Mouse (Mus musculus) gastrocnemius, adult 18-20 months (tissue): ENCODE measurements at regions not wholly inside any gene's neighbourhood (a gene's known extent, or its start where the extent isn't known, plus 50 kb on each side); places are given as distances from the start of the nearest gene placed in this dataset.

Source experiments
- DNase-seq: peaks from one replicate; pipeline ENCODE4 v3.0.0; 2021; ENCODE audit warnings: low spot score

DNA sequence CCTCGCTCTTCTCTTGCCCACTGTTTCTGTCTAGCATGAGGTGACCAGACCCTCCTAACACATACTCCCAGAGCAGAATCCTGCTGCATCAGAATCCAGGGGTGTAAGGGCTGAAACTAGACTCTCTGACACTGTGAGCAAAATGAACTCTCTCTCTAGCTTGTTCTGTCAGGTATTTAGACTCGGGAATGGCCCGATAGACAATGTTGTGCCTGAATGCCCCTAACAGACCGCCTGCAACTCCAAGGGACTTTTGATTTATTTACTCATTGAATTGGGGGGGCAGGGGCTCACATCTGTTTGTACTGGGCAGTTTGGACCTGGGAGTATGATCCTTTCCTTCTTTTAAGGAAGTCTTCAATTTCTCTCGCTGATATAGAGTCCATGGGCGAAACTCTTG, 469.3 kb upstream of the Trpc7 start:
- no peak for DNase-seq

DNA sequence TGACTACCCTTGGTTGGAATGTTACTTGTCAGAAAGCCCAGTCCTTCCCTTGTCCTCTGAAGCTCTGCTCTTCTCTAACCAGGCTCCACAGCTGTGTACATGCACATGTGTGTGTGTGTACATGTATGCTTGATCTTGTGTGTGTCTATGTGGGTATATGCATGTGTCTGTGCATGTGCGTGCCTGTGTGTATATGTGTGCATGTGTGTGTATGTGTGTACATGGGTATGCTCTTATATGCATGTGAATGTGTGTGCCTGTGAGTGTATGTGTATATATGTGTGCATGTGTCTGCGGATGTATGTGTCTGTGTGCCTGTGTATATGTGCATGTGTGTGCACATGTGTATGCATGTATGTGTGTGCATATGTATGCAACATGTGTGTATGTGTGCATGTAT, 468.6 kb upstream of the Trpc7 start:
- DNase-seq: no peak

DNA sequence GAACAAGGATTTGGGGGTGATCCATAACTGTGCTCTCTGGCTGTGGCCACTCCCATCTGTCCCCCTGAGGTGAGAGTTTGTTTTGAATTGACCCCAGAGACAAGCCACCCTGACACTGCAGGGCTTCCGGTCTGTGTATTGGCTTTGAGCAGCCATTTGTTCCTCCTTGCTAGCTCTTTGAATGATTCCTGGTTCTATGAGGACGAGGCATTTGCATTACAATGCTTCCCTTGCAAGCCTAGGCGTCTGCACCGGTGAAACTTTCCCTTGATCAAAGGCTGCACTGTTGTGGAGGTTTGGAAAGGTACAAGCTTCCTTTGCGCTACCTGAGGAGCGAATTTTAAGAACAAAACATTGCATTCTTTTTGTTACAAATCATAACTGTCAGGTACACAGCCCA, 466.8 kb upstream of the Trpc7 start:
- DNase-seq: no peak

DNA sequence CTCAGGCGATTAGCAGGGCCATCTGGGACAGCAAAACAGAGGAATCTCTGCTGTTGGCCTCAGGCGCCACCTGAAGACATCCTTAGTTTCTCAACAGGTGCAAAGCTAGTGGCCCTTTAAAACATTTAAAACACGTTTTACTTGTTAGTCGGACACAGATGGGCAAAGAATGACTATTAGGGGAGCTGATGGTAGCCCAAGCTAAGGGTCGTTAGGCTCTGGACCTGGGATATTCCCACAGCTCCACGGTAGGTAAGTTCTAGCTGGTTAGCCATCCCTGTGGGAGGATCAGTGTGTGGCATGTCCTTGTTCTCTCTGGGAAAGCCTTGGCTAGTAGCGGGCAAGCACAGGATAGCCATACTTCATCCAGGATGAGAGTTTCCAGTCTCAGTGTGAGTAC, 465.5 kb upstream of the Trpc7 start:
- no peak for DNase-seq

DNA sequence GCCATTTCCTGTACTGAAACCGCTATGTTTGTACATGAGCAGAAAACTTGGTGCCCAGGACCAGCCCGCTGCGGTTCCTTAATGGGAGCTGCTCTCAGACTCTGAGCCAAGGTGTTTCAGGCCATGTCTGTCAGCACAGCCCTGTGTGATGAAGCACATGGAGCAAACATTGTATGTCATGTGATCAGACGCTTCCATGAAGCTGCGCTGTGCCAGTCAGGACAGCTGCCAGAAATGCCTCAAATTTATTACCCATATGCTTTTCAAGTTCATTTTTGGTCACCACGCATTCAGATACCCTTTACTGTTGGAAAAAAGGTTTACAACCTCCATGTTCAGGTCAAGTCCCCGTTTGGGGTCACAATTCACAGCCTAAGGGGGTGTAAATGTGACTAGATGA, 458.8 kb upstream of the Trpc7 start:
- no peak for DNase-seq

DNA sequence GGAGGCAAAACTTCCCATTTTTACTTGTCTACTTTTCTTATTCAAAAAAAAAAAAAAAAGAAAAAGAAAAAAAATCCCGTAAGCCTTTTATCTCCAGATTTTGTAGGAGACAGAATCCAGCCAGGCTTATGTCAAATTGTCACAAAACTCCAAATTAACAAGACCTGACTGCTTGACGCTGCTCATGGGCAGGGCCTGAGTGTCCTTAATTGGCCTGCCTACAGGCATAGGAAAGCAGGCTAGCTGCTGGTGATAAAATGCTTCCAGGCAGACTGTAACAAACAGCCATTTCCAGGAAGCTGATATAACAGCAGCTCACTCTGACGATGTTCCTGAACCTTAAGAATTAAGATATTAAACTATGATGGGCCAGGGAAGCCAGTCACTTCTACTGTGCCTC, 458.2 kb upstream of the Trpc7 start:
- no peak for DNase-seq

DNA sequence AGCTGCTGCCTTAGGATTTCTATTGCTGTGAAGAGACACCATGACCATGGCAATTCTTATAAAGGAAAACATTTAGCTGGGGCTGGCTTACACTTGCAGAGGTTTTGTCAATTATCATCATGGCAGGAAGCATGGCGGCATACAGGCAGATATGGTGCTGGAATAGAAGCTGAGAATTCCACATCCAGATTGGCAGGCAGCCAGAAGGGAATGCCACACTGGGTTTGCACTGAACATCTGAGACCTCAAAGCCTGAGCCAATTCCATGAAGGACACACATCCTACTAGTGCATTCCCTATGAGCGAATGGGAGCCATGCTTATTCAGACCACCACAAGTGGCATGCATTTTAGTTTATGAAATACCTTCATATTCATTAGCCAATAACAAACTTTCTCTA, 455.0 kb upstream of the Trpc7 start:
- DNase-seq: no peak

DNA sequence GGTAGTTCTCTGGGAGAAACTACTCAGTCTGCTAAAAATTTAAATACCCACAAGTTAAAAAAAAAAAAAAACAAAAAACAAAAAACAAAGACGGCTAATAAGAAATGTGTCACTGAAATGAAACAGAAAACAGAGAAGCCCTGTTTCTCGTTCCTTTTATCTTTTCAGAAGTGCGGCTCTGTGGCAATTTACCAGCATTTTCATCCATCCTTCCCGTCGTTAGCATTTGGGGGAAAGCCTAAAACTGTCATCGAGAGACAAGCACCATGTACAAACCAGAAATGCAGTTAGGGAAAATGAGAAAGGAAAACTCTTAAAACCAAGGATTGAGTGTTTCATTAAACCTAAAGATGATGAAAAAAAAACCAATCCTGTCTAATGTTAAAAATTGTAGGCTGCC, 442.9 kb upstream of the Trpc7 start:
- no peak for DNase-seq

DNA sequence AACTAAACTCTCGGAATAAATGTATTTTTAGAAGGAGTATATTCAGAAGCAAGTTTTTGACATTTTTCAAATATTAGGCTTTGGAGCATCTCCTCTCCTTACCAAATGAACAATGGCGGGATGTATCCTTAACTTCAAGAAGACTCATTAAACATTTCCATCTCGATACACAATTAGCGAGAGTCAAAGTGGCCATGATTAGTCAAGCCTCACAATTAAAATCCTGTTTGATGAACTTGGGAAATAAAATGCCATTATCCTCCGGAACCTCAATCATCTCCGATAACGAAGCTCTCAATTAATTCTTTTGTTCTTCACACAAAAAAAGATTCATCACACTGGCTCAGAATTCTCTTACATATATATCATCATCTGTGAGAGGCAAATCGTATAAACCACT, 440.8 kb upstream of the Trpc7 start:
- DNase-seq: no peak

DNA sequence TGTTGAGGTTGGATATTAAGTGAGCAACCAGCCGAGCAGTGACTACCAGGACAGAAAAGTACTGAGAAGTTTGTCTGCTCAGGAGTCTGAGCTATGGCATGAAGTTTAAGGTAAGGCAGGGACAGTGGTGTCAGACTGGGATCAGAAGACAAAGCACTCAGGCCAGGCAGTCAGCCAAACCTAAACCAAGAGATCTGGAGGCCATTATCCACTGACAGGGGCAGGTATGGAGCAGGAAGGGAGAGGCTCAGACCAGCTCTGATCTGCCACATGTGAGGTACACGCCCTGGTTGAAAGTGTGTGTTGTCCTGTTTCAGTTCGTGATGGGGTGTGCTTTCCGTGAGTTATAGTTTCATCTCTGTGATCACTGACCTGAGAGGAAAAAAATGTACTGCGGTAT, 437.2 kb upstream of the Trpc7 start:
- DNase-seq: no peak

DNA sequence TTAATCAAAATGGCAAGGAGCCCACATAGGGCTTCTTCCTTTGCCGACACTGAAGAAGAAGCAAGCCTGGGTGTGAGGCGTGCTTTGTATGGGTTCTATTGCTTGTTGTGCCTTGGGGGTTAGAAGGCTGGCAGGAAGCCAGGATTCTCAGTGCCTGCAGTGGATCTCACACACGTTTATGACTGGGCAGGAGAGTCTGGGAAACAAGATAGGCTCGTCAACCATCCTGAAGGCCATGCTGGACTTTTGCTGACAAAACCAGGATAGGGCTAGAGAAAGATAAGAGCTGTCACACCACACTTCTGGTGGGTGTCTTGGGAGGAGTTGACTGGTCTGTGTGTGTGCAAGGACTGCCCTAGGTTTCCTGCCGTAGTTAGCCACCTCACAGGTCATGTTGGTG, 436.1 kb upstream of the Trpc7 start:
- no peak for DNase-seq

DNA sequence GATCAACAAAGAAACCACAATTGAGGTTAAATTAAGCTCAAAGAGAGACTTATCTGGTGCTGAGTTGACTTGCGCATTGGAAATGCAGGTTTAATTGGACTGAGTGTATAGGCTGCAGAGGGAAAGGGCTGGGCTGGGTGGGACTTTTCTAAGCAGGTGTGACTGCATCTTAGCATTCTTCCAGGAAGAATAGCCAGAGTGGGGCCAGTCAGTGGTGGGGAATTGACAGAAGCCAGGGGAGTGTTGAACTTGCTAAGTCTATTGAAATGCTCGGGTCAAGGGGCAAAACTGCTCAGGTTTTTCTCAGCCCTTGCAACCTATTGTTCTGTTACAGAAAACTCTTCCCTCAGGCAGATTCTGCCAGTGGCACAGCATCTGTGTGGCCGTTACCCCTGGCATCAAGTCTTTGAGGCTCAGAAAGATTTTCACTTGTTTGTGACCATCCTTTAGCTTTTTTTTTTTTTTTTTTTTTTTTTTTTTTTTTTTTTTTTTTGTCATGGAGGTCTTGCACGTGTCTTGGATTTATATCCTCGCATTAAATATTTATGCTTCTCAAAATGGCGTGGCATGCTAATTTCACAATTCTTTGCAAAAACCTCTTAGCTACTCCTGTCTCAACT, 429.6 kb upstream of the Trpc7 start:
- DNase-seq: no peak

DNA sequence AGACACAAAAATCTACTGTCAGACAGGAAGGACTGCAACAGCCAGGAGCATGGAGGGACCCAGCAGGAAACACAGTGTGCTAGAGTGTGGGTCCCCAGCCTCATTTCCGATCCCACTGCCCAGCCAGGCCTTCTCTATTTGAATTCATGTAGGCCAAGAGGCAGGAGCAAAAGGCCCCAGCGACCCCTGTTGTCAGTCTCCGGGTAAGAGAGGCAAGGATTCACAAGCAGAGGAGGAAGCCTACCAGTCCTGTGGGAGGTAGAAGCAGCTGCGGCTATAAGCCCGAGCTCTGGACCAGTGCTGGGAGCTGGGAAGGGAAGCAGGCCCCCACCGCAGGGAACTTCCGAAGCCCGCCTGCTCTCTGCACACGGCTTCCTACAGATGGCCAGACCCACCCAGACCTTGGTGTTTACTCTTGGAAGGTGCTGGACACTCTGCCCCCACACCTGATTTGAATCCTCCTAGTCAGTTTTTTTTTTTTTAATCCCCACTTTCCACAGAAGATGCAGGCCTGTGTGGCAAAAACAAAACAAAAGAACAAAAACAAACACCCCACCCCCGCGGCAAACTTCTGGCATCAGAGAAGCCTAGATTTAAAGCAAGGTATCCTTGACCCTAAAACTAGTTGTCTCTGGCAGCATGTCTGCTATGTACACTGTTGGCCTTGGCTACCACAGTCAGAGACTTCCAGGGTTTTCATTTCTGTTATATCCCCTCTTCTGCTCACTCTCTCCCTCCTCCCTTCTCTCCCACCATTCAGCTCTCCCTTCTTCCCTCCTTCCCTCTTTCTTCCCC, 420.6 kb upstream of the Trpc7 start:
- DNase-seq: no peak

DNA sequence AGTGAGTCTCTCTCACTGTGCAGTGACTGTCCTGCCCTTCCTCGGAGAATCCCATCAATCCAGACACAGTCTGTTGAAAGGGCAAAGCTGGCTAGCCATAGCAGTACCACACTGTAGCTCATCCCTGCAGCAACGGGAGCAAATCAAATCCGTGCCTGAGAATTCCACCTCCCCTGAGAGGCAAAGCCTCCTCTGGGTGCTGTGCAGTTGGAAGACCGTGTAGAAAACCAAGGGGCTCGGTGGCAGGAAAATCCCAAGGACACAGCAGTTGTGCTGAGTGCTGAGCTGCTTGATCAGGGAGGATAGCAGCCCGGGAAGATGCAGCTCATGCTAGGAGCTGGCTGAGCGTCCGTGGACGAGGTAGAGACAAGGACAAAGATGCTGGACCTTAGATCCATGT, 418.7 kb upstream of the Trpc7 start:
- DNase-seq: no peak

DNA sequence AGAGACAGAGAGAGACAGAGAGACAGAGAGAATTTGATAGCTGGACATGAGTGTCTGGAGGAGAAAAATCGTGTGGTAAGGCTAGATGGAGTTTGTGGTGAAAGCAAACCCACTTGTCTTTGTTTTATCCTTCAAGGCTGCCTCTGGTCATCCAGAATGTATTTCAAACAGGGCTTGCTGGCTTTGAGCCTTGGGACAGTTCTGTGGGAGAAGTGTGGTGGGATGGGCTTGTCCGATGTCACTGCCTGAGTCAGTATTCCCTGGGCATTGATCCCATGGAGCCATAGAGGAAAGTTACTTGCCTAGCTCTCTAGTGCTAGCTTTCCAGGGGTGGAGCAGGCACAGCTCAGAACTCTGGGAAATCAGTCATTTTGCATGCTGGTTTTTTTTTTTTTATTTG, 417.9 kb upstream of the Trpc7 start:
- no peak for DNase-seq

DNA sequence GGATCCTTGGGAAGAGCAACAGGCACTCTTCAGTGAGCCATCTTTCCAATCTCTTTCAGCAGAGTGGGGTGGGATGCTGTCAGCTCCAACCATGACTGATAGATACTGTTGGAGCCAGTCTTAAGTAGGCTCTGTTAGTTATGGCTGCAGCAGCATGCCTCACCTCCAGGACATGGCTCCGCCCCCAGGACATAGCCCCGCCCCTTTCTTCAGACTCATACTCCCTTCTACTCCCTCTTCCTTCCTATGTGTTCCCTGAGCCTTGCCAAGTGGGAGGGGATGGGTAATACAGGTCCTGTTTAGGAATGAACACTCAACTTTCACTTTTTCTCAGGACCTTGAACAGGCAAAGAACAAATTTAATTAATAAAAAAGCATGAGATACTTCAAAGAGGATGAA, 415.4 kb upstream of the Trpc7 start:
- DNase-seq: no peak

DNA sequence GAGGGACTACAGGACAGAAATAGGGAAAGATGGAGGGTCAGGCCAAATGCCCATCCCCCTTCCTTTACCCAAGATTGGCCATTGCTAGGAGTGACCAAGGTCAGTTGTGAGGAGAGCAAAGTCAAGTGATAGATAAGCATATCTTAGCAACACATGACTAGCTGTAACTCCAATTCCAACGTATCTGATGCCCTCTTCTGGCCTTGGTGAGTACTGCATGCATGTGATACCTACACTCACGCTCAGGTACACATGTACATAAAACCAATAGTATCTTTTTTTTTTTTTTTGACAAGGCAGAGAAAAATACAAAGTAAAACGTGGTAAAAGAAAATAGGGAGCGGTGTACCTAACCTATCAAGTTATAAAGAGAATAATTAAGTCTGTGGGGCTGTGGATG, 413.8 kb upstream of the Trpc7 start:
- DNase-seq: no peak

DNA sequence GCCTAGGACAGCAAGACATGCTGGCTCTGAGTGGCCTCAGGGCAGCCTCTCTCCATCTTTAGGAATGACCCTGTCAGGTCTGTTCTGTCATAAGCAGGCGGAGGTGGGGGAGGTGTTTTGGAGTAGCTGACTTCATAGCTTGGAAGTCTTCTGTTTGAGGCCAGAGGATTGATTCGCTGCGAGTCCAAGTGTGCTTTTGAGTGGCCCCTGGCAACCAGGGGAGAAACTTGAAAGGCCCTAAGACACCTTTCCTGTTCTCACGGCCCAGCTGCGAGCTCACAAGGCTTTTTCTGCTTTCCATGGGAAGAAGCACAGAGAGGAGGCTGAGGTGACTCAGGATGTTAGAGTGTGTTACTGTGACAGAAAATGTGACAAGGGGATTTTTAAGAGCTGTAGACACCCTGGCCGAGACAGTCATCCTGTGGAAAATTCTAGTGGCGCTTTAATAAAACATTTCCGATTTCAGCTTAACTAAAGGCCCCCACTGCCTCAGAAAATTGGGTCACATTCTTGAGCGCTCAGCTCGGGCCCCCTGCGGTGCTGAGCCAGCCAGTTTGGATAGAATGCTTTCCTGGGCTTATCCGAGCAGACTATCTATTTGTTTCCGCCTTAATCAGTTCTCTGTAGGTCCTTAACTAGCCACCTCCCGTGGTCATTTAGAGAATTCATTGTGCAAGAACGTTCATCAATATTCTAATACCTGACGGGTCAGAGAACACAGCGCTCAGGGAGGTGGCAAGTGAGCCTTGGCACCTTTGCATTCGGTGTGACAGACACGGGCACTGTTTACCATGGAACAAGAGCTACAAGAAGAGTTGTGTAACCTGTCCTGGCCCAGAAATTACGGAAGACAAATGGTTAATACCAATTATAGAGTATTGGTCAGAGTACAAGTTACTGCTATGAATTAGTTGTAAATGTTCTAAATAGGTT, 412.4 kb upstream of the Trpc7 start:
- DNase-seq: no peak

DNA sequence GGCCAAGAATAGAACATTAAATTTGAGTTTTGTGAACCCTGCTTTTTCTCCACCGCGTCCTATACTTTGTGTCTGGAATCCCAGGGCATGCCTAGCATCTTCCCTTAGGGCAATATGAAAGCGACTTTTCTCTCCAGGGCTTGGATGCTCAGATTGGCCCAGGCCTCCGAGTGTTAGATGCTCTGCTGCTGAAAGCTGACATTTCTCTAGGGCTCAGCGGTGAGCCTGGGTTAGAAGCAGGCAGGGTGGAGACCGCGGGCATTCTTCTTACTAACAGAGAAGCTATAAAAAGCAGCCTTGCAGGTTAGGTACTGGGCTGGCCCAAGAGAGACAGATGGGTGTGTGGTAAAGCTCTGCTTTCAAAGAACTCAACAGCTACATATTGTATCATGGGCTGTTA, 409.8 kb upstream of the Trpc7 start:
- no peak for DNase-seq

DNA sequence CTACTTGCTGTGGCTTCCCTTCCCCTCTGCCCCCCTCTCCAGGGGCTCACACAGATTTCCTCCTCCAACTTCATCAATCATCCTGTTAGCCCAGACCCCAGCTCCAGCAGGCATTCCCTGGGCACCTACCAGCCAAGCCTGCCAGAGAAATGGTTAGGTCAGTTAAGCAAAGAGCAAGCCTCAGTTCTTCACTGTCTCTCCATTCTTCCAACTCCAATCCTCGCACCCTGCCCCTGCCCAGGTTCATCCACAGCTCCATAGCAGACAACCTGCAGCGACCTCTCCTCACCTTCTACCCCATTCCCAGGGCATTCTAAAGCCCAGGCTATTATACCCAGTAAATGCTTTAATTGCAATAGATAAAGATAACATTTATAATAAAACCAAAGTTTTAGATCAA, 408.0 kb upstream of the Trpc7 start:
- DNase-seq: no peak

DNA sequence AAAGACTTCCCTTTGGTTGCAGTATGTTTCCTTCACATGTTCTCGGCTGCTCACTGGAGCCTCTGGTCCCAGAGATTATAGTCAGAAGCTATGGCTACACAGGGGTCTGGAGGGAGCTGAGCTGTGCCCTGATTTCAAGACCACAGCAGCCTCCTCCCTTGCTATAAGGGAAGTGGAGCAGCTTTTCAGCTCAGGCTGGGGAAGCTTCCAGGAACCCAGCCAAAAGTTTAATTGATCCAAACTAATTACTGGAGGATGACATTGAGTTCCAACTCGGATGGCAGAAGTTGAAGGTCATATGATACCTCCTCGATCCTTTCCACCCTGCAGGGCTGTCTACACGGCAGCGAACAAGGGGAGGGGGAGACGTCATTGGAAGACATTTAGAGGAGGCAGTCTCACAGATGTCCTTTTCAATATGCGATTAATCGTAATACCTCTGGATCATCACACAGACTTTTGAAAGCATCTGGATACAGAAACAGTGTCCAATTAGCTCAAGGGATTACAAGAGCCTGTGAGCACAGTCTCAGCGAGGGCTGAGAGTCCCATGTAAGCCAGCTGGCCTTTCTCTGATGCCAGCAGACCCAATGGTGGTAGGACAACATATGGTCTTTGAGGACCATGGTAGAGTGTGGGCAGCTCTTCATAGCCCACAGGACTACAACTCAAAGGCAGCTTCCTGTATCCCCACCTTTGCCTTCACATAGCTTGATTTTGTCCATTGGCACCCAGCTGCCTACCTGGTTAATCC, 396.1 kb upstream of the Trpc7 start:
- no peak for DNase-seq

DNA sequence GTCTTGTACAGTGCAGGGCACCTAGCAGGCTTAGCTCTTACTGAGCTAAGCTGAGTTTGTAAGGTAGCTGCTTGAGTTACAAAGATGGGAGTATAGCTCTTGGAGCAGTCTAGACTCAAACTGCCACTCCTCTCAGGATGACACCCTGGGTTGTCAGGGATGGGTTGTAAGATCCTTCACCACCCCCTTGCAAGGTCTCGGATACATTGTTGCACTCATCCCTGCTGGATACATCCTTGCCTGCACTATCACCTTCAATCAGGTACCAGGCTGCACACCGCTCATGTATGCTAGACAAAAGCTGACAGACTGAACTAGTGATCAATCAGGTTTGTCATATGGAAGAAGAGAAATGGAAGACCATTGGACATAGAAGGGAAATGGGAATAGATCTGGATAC, 390.4 kb upstream of the Trpc7 start:
- DNase-seq: no peak
